Mouse (Mus musculus): Measurements from ENCODE around the gene Olfr522. TPM values are rescaled to one million over a fixed set of nuclear protein-coding genes. Genes with fewer than 3 reads are reported as not detected.

The Olfr522 gene
- not detected in 2 replicates for polyA plus RNA-seq (2011; ENCODE audit: insufficient read depth, insufficient read length, low replicate concordance, missing spikeins)

DNA sequence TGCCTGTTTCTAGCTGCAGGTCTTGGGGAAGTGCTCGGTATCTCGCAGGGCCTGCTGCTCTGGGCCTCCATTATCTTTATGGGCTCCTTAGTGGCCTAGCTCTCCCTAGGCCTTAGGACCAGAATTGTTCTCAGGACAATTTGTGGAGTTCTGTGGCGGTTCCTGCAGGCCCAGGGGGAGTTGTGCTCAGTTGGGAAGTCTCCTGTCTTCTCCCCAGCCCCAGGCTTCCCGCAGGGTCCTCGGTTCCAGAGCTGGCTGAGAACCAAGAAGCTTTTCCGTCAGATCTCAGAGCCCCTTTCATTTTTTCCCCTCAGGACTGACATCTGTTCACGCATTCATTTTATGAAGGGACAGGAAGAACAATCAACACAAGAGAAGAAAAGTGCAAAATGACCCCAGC, at the start of gene Olfr522:
Gene Olfr522, minus strand, starts transcription at position 101 of the 400 bp plus-strand sequence.
- no peak within 1 kb of the TSS for H3K27ac ChIP-seq (ENCODE audit: control insufficient read depth, insufficient read depth, low read depth, low read length, poor library complexity)
- H3K4me3 ChIP-seq (replicated peaks; ENCODE audit: control insufficient read depth, low read depth, low read length) = no peak within 1 kb of the TSS
- TF ChIP-seq POLR2A (IDR thresholded peaks at IDR 0.05; ENCODE audit: borderline replicate concordance, control insufficient read depth, low read depth, low read length) = no peak
- TF ChIP-seq CTCF (IDR thresholded peaks at IDR 0.05; ENCODE audit: control insufficient read depth, insufficient read depth, low read length) = no peak
- WGBS = 67% methylated on average over 7 of the region's 7 CpGs
- H3K4me1 ChIP-seq (ENCODE audit: control insufficient read depth, insufficient read depth, low read length) = no peaks in the 10 kb centered on the region

DNA sequence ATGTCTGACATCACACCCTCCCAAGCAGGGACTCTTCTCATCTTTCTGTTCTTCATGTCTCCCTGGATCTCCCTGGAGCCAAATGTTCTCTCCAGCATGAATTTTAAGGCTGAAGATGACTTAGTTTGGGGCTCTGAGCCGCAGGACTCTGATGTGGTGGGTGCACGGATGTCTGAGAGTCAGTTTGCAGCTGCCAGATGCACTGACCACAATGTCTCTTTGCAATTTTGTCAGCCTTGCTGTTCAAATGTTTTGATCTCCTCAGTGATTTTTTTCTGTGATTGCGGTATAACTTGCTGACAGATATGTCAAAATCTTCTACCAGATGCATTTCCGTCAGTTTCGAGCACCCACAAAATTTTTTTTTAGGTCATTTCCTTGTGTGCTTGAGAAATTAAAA, 49.3 kb upstream of the Olfr522 start:
- TF ChIP-seq CTCF (IDR thresholded peaks at IDR 0.05; ENCODE audit: control insufficient read depth, insufficient read depth, low read length) (no peak), POLR2A (IDR thresholded peaks at IDR 0.05; ENCODE audit: borderline replicate concordance, control insufficient read depth, low read depth, low read length) (no peak)
- H3K27ac ChIP-seq (ENCODE audit: control insufficient read depth, insufficient read depth, low read depth, low read length, poor library complexity) = no peak overlapping the region
- no peaks in the 10 kb centered on the region for H3K4me1 ChIP-seq (ENCODE audit: control insufficient read depth, insufficient read depth, low read length)
- 62% methylated on average over 5 of the region's 5 CpGs for WGBS
- H3K4me3 ChIP-seq (replicated peaks; ENCODE audit: control insufficient read depth, low read depth, low read length) = no peak overlapping the region

DNA sequence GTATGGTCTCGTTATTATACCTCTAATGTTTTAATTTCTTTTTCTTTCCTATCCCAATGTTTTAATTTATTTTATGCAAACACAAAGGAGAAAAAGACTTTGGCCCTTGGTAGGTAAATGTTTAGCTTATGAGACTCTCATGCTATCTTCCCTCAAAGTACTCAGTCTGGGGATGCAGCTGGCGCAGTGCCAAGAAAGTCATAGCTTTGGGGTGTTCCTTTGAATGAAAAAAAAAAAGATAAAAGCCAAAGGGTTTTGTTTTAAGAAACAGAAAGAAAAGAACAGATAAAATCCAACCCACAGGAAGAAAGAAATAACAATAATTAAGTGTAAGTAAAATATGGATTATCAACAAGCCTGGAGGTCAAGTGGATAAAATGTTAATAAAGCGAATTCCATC, 44.1 kb upstream of the Olfr522 start:
- 61% methylated on average over 3 of the region's 3 CpGs for WGBS
- no peak overlapping the region for H3K27ac ChIP-seq (ENCODE audit: control insufficient read depth, insufficient read depth, low read depth, low read length, poor library complexity)
- no peak overlapping the region for H3K4me3 ChIP-seq (replicated peaks; ENCODE audit: control insufficient read depth, low read depth, low read length)
- H3K4me1 ChIP-seq (ENCODE audit: control insufficient read depth, insufficient read depth, low read length) = no peaks in the 10 kb centered on the region
- TF ChIP-seq POLR2A (IDR thresholded peaks at IDR 0.05; ENCODE audit: borderline replicate concordance, control insufficient read depth, low read depth, low read length) (no peak), CTCF (IDR thresholded peaks at IDR 0.05; ENCODE audit: control insufficient read depth, insufficient read depth, low read length) (no peak)

DNA sequence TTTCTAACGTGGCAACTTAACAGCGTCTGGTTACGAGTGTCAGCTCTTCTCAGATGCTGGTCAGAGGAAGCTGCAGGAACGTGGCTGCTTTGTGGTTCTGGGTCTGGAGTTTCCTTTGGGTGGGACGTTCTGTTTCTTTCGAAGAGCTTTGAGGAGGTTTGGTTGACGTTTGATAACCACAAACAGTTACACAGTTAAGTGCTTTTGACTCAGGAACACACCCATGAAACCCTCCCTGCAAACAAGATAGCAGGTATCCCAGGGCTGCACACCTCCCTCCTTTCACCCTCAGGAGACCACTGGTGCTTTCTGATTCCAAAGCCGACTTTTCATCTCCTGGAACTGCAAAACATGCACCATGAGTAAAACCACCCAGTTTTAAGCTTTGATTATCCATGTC, 43.6 kb upstream of the Olfr522 start:
- Histone ChIP-seq H3K27ac (ENCODE audit: control insufficient read depth, insufficient read depth, low read depth, low read length, poor library complexity) (no peak overlapping the region), H3K4me1 (ENCODE audit: control insufficient read depth, insufficient read depth, low read length) (no peaks in the 10 kb centered on the region), H3K4me3 (replicated peaks; ENCODE audit: control insufficient read depth, low read depth, low read length) (no peak overlapping the region)
- no peak for TF ChIP-seq POLR2A (IDR thresholded peaks at IDR 0.05; ENCODE audit: borderline replicate concordance, control insufficient read depth, low read depth, low read length)
- no peak for TF ChIP-seq CTCF (IDR thresholded peaks at IDR 0.05; ENCODE audit: control insufficient read depth, insufficient read depth, low read length)
- 7% methylated on average over 8 of the region's 8 CpGs for WGBS

- H3K27ac ChIP-seq (ENCODE audit: control insufficient read depth, insufficient read depth, low read depth, low read length, poor library complexity) = no peak overlapping the region
- 53% methylated on average over 3 of the region's 3 CpGs for WGBS
- H3K4me3 ChIP-seq (replicated peaks; ENCODE audit: control insufficient read depth, low read depth, low read length) = no peak overlapping the region
- TF ChIP-seq CTCF (IDR thresholded peaks at IDR 0.05; ENCODE audit: control insufficient read depth, insufficient read depth, low read length) = no peak
- no peak for TF ChIP-seq POLR2A (IDR thresholded peaks at IDR 0.05; ENCODE audit: borderline replicate concordance, control insufficient read depth, low read depth, low read length)
- no peaks in the 10 kb centered on the region for H3K4me1 ChIP-seq (ENCODE audit: control insufficient read depth, insufficient read depth, low read length)
Observed at GRCm38 (mm10) chr7:140206904-140207303, 42.3 kb upstream of the Olfr522 start.

DNA sequence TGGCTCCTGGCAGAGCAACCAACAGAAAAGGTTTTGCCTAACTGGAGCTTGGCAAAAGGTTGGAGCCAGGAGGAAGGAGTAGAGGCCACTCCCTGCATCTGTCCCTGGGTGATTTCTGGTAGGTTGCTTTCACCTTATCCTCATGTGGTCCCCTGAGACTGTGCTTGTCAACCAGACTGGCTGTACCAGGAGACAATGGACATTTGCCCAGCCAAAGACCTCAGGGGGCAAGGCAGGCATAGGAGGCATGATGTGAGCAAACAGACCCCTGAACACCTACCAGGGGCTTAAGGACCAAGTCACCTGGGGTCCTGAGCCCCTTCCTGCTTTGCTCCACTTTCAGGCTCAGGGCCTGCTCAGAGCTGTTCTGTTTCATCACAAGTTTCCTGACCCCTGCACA, 41.3 kb upstream of the Olfr522 start, which contains the start of gene Olfr524:
Gene Olfr524, minus strand, starts transcription at position 101 of the 400 bp plus-strand sequence.
- TF ChIP-seq POLR2A (IDR thresholded peaks at IDR 0.05; ENCODE audit: borderline replicate concordance, control insufficient read depth, low read depth, low read length) (no peak), CTCF (IDR thresholded peaks at IDR 0.05; ENCODE audit: control insufficient read depth, insufficient read depth, low read length) (no peak)
- Histone ChIP-seq H3K4me1 (ENCODE audit: control insufficient read depth, insufficient read depth, low read length) (no peaks in the 10 kb centered on the region), H3K27ac (ENCODE audit: control insufficient read depth, insufficient read depth, low read depth, low read length, poor library complexity) (no peak within 1 kb of the TSS), H3K4me3 (replicated peaks; ENCODE audit: control insufficient read depth, low read depth, low read length) (no peak within 1 kb of the TSS)

DNA sequence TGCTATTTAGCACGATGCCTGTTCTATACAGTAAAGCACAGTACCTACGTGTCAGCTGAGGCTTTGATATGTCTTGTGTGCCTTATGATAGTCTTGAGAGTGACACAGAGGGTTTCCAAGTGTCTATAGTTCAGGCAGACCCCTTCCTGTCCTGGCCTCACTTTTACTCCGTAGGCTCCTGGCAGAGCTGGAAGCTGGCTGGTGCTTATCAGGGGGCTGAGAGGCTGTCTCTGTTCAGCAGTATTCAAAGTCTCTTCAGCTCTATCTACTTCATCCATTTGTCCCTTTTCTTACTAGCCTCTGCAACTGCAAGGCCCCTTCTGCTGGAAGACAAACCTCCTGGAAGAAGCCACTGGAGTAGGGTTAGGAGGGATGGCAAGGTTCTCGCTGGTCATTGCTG, 36.5 kb upstream of the Olfr522 start:
- TF ChIP-seq POLR2A (IDR thresholded peaks at IDR 0.05; ENCODE audit: borderline replicate concordance, control insufficient read depth, low read depth, low read length) = no peak
- no peak for TF ChIP-seq CTCF (IDR thresholded peaks at IDR 0.05; ENCODE audit: control insufficient read depth, insufficient read depth, low read length)
- Histone ChIP-seq H3K27ac (ENCODE audit: control insufficient read depth, insufficient read depth, low read depth, low read length, poor library complexity) (no peak overlapping the region), H3K4me1 (ENCODE audit: control insufficient read depth, insufficient read depth, low read length) (no peaks in the 10 kb centered on the region), H3K4me3 (replicated peaks; ENCODE audit: control insufficient read depth, low read depth, low read length) (no peak overlapping the region)
- WGBS = 76% methylated on average over 4 of the region's 4 CpGs

DNA sequence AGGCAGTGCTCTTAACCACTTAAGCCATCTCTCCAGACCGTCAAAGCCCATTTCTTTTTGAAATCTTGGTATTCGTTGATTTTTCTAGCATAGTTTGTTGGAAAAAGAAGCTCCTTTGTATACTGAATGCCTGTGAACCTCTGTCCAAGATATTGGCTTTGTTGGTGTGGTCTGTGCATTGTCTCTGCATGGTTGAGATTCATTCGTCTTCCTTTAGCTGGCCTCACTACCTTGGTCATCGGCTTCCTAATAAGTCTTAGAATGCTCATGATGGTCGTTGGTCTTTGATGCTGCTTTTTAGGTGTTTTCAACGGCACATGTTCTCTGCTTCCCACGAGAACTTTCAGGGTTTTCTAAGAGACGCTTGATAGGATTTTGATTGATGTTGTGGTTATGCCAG, 31.4 kb upstream of the Olfr522 start:
- WGBS = 65% methylated on average over 8 of the region's 8 CpGs
- H3K4me1 ChIP-seq (ENCODE audit: control insufficient read depth, insufficient read depth, low read length) = no peaks in the 10 kb centered on the region
- no peak overlapping the region for H3K27ac ChIP-seq (ENCODE audit: control insufficient read depth, insufficient read depth, low read depth, low read length, poor library complexity)
- no peak for TF ChIP-seq CTCF (IDR thresholded peaks at IDR 0.05; ENCODE audit: control insufficient read depth, insufficient read depth, low read length)
- H3K4me3 ChIP-seq (replicated peaks; ENCODE audit: control insufficient read depth, low read depth, low read length) = no peak overlapping the region

DNA sequence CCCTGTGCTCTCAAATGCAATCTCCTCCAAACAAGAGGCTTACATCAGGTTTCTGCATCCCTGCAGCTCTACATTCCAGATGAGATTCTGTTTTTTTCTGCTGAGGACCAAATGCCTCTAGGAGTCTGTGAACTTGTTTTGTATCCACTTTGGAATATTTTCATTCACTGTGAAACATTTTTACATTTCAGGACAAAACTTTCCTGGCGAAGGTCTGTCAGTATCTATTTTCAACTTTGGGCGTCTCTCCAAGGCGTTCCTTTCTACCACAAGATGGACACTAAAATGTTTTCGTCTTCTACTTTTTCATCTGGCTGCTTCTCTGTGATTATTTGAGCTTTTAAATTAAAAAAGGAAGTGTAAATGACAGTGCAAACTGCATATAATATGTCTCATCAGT, 29.5 kb upstream of the Olfr522 start:
- Histone ChIP-seq H3K4me3 (replicated peaks; ENCODE audit: control insufficient read depth, low read depth, low read length) (no peak overlapping the region), H3K27ac (ENCODE audit: control insufficient read depth, insufficient read depth, low read depth, low read length, poor library complexity) (no peak overlapping the region), H3K4me1 (ENCODE audit: control insufficient read depth, insufficient read depth, low read length) (no peaks in the 10 kb centered on the region)
- TF ChIP-seq POLR2A (IDR thresholded peaks at IDR 0.05; ENCODE audit: borderline replicate concordance, control insufficient read depth, low read depth, low read length) (no peak), CTCF (IDR thresholded peaks at IDR 0.05; ENCODE audit: control insufficient read depth, insufficient read depth, low read length) (no peak)
- 74% methylated on average over 4 of the region's 4 CpGs for WGBS

All from bone marrow, adult 2 months (tissue).